Mouse (Mus musculus) midbrain, embryonic 12.5 days (tissue): Measurements from ENCODE around the gene Fgb. TPM values are rescaled to one million over a fixed set of nuclear protein-coding genes. Genes with fewer than 3 reads are reported as not detected.
A peak's percentile ranks its signal among the peaks of the same experiment; 100 is the strongest.

Experiments used
- ATAC-seq: fragments of 200-750 bp; cut with Nextera tagmentation; 2 replicates; pipeline ENCODE4 v1.8.0; 2017; ENCODE audit warnings: low read depth, moderate TSS enrichment, moderate library complexity; ENCODE audit not compliant: low FRiP score
- H3K27ac ChIP-seq: fragments of 300-500 bp; sonication (generic); replicated peaks from 2 replicates; pipeline ENCODE4 v1.5.1; 2016; ENCODE audit warnings: mild to moderate bottlenecking
- H3K27me3 ChIP-seq: fragments of 300-500 bp; sonication (generic); 2 replicates; pipeline ENCODE4 v1.6.1; 2016; ENCODE audit warnings: mild to moderate bottlenecking
- H3K36me3 ChIP-seq: fragments of 300-500 bp; sonication (generic); 2 replicates; pipeline ENCODE4 v1.6.1; 2016
- H3K4me1 ChIP-seq: fragments of 300-500 bp; sonication (generic); 2 replicates; pipeline ENCODE4 v1.6.1; 2016
- H3K4me2 ChIP-seq: fragments of 300-500 bp; sonication (generic); replicated peaks from 2 replicates; pipeline ENCODE4 v1.6.1; 2016; ENCODE audit warnings: mild to moderate bottlenecking, moderate library complexity
- H3K4me3 ChIP-seq: fragments of 300-500 bp; sonication (generic); 2 replicates; pipeline ENCODE4 v1.5.1; 2016; ENCODE audit warnings: mild to moderate bottlenecking
- H3K9ac ChIP-seq: fragments of 300-500 bp; sonication (generic); replicated peaks from 2 replicates; pipeline ENCODE4 v1.6.1; 2016; ENCODE audit warnings: mild to moderate bottlenecking, moderate library complexity
- H3K9me3 ChIP-seq: fragments of 300-500 bp; sonication (generic); 2 replicates; pipeline ENCODE4 v1.6.1; 2016; ENCODE audit warnings: mild to moderate bottlenecking
- WGBS: fragments of 180-500 bp; shearing (Covaris S2); methylation state at CpG from one replicate; pipeline ENCODE4 v1.1.7; 2016; 5-methylcytosine and 5-hydroxymethylcytosine counted together
- polyA plus RNA-seq: library from polyadenylated mRNA; unstranded; fragments of >200 nt; fragmentation: Nextera tagmentation; extraction: Ambion mirVana; gene quantifications from 2 replicates; pipeline ENCODE4 v1.2.1, GENCODE M21; 2016

Fgb gene
- polyA plus RNA-seq, 1 experiment from 2014 or later: not detected

GRCm38 (mm10) chr3:83003068-83003467, 46.6 kb downstream of the Fgb start:
- no peak for ATAC-seq
- no peaks in the 10 kb centered on the region for H3K36me3 ChIP-seq
- H3K4me2 ChIP-seq: no peak overlapping the region
- no peak overlapping the region for H3K9ac ChIP-seq
- H3K27me3 ChIP-seq: no peaks in the 10 kb centered on the region
- no peaks in the 10 kb centered on the region for H3K9me3 ChIP-seq
- 89% methylated on average over 8 of the region's 8 CpGs for WGBS
- H3K27ac ChIP-seq: no peak overlapping the region
- H3K4me1 ChIP-seq: peaks cover 4% of the 10 kb centered on the region; the same call in 1 of the 2 replicates
- no peak overlapping the region for H3K4me3 ChIP-seq

DNA sequence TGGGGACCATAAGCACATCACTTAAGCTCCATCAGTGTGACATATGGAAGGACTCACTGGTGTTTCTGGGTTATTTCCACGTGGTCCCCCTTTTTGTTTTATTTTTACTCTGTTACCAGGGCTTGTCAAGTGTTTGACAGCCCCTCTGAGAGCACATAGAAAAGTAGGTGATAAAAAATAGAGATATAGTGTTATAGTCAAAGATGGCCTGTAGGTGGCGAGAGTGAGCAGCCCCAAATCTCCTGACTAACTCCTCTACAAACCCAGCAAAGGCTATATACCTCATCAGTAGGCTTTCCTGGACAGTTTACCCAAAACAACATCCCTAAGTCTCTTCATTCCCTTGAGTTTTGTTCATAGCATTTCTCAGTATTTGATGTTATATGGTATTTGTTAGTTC, 47.5 kb downstream of the Fgb start:
- H3K4me3 ChIP-seq: no peak overlapping the region
- no peak overlapping the region for H3K9ac ChIP-seq
- no peaks in the 10 kb centered on the region for H3K9me3 ChIP-seq
- H3K4me1 ChIP-seq: peaks cover 4% of the 10 kb centered on the region; the same call in 1 of the 2 replicates
- 0 out of 2 replicates have a peak, but pooled peaks cover under 1% of the 10 kb centered on the region for H3K27me3 ChIP-seq
- WGBS: 0% methylated on average over 2 of the region's 2 CpGs
- no peak overlapping the region for H3K27ac ChIP-seq
- no peak overlapping the region for H3K4me2 ChIP-seq
- no peaks in the 10 kb centered on the region for H3K36me3 ChIP-seq
- ATAC-seq: no peak

GRCm38 (mm10) chr3:82999995-83000394, 49.7 kb downstream of the Fgb start:
- WGBS: 84% methylated on average over 9 of the region's 9 CpGs
- Histone ChIP-seq H3K4me1 (peaks cover 11% of the 10 kb centered on the region; the same call in 1 of the 2 replicates), H3K27ac (no peak overlapping the region), H3K36me3 (no peaks in the 10 kb centered on the region), H3K4me3 (no peak overlapping the region), H3K27me3 (peaks cover 19% of the 10 kb centered on the region), H3K9ac (no peak overlapping the region), H3K4me2 (no peak overlapping the region), H3K9me3 (no peaks in the 10 kb centered on the region)
- ATAC-seq: no peak

DNA sequence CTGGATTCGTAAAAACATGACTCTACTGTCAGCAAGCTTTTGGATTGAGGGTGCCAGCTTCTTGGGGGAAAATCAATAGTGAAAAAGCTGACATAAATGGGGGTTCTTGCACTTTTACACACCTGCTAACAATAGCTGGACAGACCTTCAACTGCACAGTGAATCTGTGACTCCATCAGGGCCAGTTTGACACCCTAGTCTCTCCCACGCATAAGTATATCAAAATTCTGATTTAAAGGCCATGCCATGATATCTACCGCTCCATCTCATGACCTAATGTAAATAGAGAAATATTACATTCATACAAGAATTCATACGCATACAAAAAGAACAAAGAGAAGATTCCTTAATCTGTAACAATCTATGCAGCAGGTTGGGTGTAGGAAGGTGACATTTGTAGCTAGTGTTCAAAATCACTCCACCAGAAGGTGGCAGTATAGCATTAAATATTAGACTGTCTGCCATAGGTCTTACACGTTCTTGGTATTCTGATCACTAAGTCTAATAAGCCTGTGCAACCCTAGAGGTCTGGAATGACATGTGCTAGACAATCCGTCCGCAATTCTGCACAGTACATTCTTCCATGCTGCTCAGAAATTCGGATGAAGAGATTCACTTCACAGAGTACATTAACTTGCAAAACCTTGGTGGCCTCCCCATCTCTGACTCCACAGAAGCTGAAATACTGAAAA, 50.7 kb downstream of the Fgb start:
- Histone ChIP-seq H3K4me2 (no peak overlapping the region), H3K36me3 (no peaks in the 10 kb centered on the region), H3K27ac (no peak overlapping the region), H3K9me3 (no peaks in the 10 kb centered on the region), H3K4me3 (no peak overlapping the region), H3K9ac (no peak overlapping the region), H3K4me1 (peaks cover 11% of the 10 kb centered on the region; the same call in 1 of the 2 replicates), H3K27me3 (peaks cover 24% of the 10 kb centered on the region)
- 32% methylated on average over 8 of the region's 8 CpGs for WGBS
- ATAC-seq: peak; percentile 86

- H3K4me3 ChIP-seq: no peak overlapping the region
- no peaks in the 10 kb centered on the region for H3K36me3 ChIP-seq
- no peak overlapping the region for H3K4me2 ChIP-seq
- H3K9ac ChIP-seq: no peak overlapping the region
- H3K27me3 ChIP-seq: peaks cover 24% of the 10 kb centered on the region
- no peaks in the 10 kb centered on the region for H3K9me3 ChIP-seq
- 83% methylated on average over 3 of the region's 3 CpGs for WGBS
- H3K4me1 ChIP-seq: peaks cover 11% of the 10 kb centered on the region; the same call in 1 of the 2 replicates
- H3K27ac ChIP-seq: no peak overlapping the region
- ATAC-seq: no peak
Observed at GRCm38 (mm10) chr3:82996656-82997055, 53.0 kb downstream of the Fgb start.

- Histone ChIP-seq H3K4me2 (peak overlapping the region; percentile 49), H3K27me3 (peaks cover 24% of the 10 kb centered on the region), H3K36me3 (no peaks in the 10 kb centered on the region), H3K27ac (no peak overlapping the region), H3K9ac (0 out of 2 replicates have a peak overlapping the region, but pooled peaks have one; percentile 12), H3K4me1 (peaks cover 11% of the 10 kb centered on the region; the same call in 1 of the 2 replicates), H3K9me3 (no peaks in the 10 kb centered on the region), H3K4me3 (peak overlapping the region; percentile 26)
- WGBS: 3% methylated on average over 24 of the region's 24 CpGs
- ATAC-seq: peak; percentile 70
Observed at GRCm38 (mm10) chr3:82995368-82995767, 54.3 kb downstream of the Fgb start.

GRCm38 (mm10) chr3:82992956-82993355, 56.7 kb downstream of the Fgb start:
- H3K4me2 ChIP-seq: no peak overlapping the region
- H3K4me3 ChIP-seq: no peak overlapping the region
- no peaks in the 10 kb centered on the region for H3K9me3 ChIP-seq
- H3K4me1 ChIP-seq: peaks cover 6% of the 10 kb centered on the region; the same call in 1 of the 2 replicates
- H3K9ac ChIP-seq: no peak overlapping the region
- ATAC-seq: no peak
- no peak overlapping the region for H3K27ac ChIP-seq
- peaks cover 24% of the 10 kb centered on the region for H3K27me3 ChIP-seq
- H3K36me3 ChIP-seq: no peaks in the 10 kb centered on the region
- WGBS: 90% methylated on average over 6 of the region's 6 CpGs

DNA sequence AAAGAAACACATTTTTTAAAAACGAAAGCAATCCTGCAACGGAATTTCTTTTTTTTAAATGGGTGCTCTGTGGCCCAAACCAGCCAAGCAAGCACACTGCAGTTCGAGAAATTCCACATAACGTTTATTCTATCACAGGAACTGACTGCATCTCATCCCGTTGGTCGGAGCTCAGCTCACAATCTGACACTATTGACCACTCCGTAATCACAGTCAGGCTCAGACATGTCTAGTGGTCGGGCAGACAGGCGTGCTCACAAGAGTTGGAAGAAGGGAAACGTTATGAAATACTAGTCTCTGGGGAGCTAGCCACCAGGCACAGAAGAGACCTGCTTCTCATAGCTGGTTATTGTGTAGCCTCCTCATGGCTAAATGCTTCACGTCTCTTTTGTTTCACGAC, 57.7 kb downstream of the Fgb start:
- no peak for ATAC-seq
- Histone ChIP-seq H3K4me1 (peaks cover 6% of the 10 kb centered on the region; the same call in 1 of the 2 replicates), H3K27ac (no peak overlapping the region), H3K4me3 (no peak overlapping the region), H3K9ac (no peak overlapping the region), H3K27me3 (peaks cover 21% of the 10 kb centered on the region), H3K9me3 (no peaks in the 10 kb centered on the region), H3K36me3 (no peaks in the 10 kb centered on the region), H3K4me2 (no peak overlapping the region)
- 86% methylated on average over 12 of the region's 12 CpGs for WGBS

Other genes with a start within 250 kb of the Fgb start
- 3.7 and 4.6 TPM in 2 replicates for gene Rbm46, start 173.4 kb downstream of the Fgb start, polyA plus RNA-seq
- gene Lrat, start 145.9 kb downstream of the Fgb start, polyA plus RNA-seq: 0.03 TPM in 1 of 2 replicates, not detected in the other
- 0.43 TPM in 1 of 2 replicates, not detected in the other for gene Fgg, start 42.1 kb downstream of the Fgb start, polyA plus RNA-seq
- gene Fga, start 23.8 kb downstream of the Fgb start, polyA plus RNA-seq: 0.58 TPM in 1 of 2 replicates, not detected in the other
- gene Plrg1, start 5.7 kb upstream of the Fgb start, polyA plus RNA-seq: 112 and 115 TPM in 2 replicates
- gene Dchs2, start 78.1 kb upstream of the Fgb start, polyA plus RNA-seq: 0.20 and 0.29 TPM in 2 replicates